Mouse (Mus musculus): ENCODE data around the gene Nr1h4. TPM values are rescaled to one million over a fixed set of nuclear protein-coding genes. Genes with fewer than 3 reads are reported as not detected.
"Not testable (repeated sequence)": the region's sequence is repeated elsewhere in the genome, so short reads cannot be mapped to it uniquely, and the experiment has no call there.

The Nr1h4 gene
- polyA plus RNA-seq (2015; fragmentation: Nextera tagmentation; extraction: Ambion mirVana) = not detected in 2 replicates

GRCm38 (mm10) chr10:89532929-89533727, at the start of gene Nr1h4:
Gene Nr1h4, minus strand, starts transcription at chr10:89533585.
- Histone ChIP-seq H3K4me3 (no peak within 1 kb of the TSS), H3K9me3 (no peaks in the 10 kb centered on the region), H3K27ac (no peak within 1 kb of the TSS), H3K9ac (no peak within 1 kb of the TSS), H3K27me3 (no peaks in the 10 kb centered on the region), H3K36me3 (no peaks in the 10 kb centered on the region), H3K4me1 (no peaks in the 10 kb centered on the region), H3K4me2 (replicated peaks) (no peak within 1 kb of the TSS)
- ATAC-seq (ENCODE audit: low FRiP score, low read depth) = no peak
- WGBS = 76% methylated on average over 17 of the region's 17 CpGs

GRCm38 (mm10) chr10:89578801-89579200, 45.4 kb upstream of the Nr1h4 start:
- Histone ChIP-seq H3K27me3 (no peaks in the 10 kb centered on the region), H3K4me1 (no peaks in the 10 kb centered on the region), H3K9ac (no peak overlapping the region), H3K36me3 (no peaks in the 10 kb centered on the region), H3K4me2 (replicated peaks) (no peak overlapping the region), H3K27ac (no peak overlapping the region), H3K9me3 (no peaks in the 10 kb centered on the region), H3K4me3 (no peak overlapping the region)
- ATAC-seq (ENCODE audit: low FRiP score, low read depth) = no peak
- WGBS = 92% methylated on average over 4 of the region's 4 CpGs

DNA sequence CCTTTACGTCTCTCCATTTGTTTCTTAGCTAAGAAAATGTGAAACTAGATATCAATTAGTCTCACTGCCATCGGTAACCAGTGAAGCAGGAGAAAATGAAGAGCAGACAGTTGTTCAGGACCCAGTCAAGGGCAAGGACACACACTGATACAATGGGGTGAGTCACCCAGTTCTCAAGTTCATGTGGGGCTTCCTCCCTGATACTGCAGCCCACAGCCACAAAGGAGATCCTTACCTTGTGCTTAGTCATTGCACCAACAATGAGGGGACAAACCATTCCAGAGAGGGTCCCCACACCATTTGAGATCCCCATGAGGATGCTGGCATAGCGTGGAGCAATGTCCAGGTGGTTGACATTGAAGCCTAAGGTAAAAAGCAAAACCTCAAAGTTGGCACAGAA, 44.3 kb upstream of the Nr1h4 start:
- H3K4me1 ChIP-seq = no peaks in the 10 kb centered on the region
- H3K27ac ChIP-seq = no peak overlapping the region
- H3K9ac ChIP-seq = no peak overlapping the region
- H3K36me3 ChIP-seq = no peaks in the 10 kb centered on the region
- H3K27me3 ChIP-seq = no peaks in the 10 kb centered on the region
- 82% methylated on average over 3 of the region's 3 CpGs for WGBS
- no peak overlapping the region for H3K4me3 ChIP-seq
- H3K9me3 ChIP-seq = no peaks in the 10 kb centered on the region
- H3K4me2 ChIP-seq (replicated peaks) = no peak overlapping the region
- no peak for ATAC-seq (ENCODE audit: low FRiP score, low read depth)

DNA sequence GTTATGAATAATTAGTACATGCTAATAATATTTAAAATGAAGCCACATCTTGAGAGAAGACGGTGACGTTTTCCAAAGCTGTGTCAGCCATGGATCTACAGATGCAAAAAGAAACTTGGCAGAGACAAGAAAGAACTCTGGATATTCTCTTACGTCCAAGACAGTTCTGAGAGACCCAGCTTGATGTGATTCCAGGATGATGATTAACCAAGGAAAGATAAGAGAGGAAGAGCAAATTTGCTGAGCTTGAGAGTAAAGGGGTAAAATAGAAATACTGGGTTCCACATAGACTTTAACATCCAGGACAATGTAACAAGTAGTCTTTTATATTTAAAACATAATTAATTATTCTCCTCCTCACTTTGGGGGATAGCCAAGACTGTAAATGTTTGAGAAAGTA, 40.0 kb upstream of the Nr1h4 start:
- Histone ChIP-seq H3K27ac (no peak overlapping the region), H3K4me1 (no peaks in the 10 kb centered on the region), H3K27me3 (no peaks in the 10 kb centered on the region), H3K9me3 (no peaks in the 10 kb centered on the region), H3K4me2 (replicated peaks) (no peak overlapping the region), H3K9ac (no peak overlapping the region), H3K36me3 (no peaks in the 10 kb centered on the region), H3K4me3 (no peak overlapping the region)
- WGBS = 80% methylated on average over 3 of the region's 3 CpGs
- no peak for ATAC-seq (ENCODE audit: low FRiP score, low read depth)

- WGBS = 89% methylated on average over 6 of the region's 6 CpGs
- no peak for ATAC-seq (ENCODE audit: low FRiP score, low read depth)
- no peak overlapping the region for H3K4me3 ChIP-seq
These were observed 39.6 kb upstream of the Nr1h4 start for GRCm38 (mm10) chr10:89572946-89573345.

DNA sequence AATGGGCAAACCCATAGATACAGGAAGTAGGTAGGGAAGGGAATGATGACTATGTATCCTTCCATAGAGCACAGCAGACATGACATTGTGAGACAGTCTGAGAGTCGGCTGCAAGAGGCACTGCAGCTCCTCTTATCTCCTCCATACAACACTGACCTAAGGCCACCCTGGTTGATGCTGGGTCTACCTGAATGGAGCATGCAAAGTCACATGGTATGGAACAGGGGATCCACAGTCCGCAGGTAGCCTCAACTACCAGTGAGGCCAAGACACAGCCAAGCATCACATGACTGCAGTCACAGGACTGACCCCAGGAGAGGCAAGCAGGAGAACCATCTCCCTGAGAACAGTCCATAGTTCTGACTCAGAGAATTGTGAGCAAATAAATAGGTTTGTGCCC, 34.0 kb upstream of the Nr1h4 start:
- no peaks in the 10 kb centered on the region for H3K36me3 ChIP-seq
- 82% methylated on average over 2 of the region's 2 CpGs for WGBS

More at GRCm38 (mm10) chr10:89572946-89573345, 39.6 kb upstream of the Nr1h4 start:
- H3K4me1 ChIP-seq = no peaks in the 10 kb centered on the region
- no peaks in the 10 kb centered on the region for H3K27me3 ChIP-seq
- H3K9me3 ChIP-seq = no peaks in the 10 kb centered on the region
- H3K4me2 ChIP-seq (replicated peaks) = no peak overlapping the region
- H3K27ac ChIP-seq = no peak overlapping the region
- H3K9ac ChIP-seq = no peak overlapping the region
- H3K36me3 ChIP-seq = no peaks in the 10 kb centered on the region

DNA sequence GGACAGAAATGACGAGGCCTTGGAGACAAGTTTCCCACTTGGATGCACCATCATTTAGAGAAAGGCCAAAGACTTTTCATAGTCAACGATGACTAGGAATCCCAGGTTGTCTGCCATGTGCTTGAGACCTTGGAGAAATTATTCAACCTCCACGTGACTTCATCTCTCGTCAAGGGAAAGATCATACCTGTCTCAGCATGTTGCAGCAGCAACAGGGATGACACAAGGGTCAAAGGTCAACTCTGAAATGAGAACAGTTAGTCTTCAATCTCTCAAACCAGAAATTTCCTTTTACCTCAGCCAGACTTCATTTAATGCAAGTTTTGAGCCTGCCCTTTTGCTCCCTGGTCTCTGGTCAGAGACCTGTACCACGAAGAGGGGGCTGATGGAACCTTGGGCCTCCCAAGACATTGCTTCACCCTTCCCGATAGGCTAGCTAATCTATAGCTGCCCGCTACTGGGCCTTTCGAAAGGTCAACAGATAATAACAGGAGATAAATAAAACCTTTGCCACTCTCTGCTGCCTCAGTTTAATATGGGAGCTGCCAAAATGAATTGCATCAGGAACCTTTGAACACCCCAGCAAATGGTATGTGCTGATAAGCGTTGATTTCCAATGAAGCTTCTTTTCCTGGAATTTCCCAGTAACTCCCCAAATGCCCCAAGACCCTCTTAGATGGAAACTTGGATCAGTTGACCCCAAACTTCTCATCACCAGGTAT, 32.1 kb upstream of the Nr1h4 start:
- Histone ChIP-seq H3K4me2 (replicated peaks) (no peak overlapping the region), H3K27me3 (no peaks in the 10 kb centered on the region)
- 83% methylated on average over 9 of the region's 9 CpGs for WGBS

More for the DNA sequence above, 34.0 kb upstream of the Nr1h4 start:
- Histone ChIP-seq H3K9ac (no peak overlapping the region), H3K9me3 (no peaks in the 10 kb centered on the region), H3K4me2 (replicated peaks) (no peak overlapping the region), H3K4me3 (no peak overlapping the region), H3K4me1 (no peaks in the 10 kb centered on the region), H3K27ac (no peak overlapping the region), H3K27me3 (no peaks in the 10 kb centered on the region)
- ATAC-seq (ENCODE audit: low FRiP score, low read depth) = no peak

DNA sequence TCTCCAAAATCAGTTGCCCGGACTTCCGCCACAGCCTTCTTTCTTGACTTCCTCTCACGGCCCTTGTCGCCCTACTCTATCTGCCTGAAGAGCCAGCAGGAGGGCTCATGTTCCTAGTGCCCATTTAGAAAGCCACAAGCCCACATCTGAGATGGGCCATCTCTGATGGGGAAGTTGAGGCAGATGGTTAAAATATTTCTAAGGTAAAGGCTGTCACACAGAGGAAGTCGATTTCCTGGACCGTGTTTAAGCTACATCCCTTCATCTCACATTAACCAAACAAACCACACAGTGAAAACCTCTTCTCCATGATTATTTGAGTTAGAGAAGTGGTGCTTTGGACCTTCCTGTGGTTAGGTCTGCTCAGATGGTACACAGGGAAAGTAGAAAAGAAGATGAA, 28.7 kb upstream of the Nr1h4 start:
- H3K36me3 ChIP-seq = no peaks in the 10 kb centered on the region
- H3K27me3 ChIP-seq = no peaks in the 10 kb centered on the region
- no peaks in the 10 kb centered on the region for H3K4me1 ChIP-seq
- H3K9me3 ChIP-seq = no peaks in the 10 kb centered on the region
- H3K4me2 ChIP-seq (replicated peaks) = no peak overlapping the region
- H3K9ac ChIP-seq = no peak overlapping the region
- no peak overlapping the region for H3K4me3 ChIP-seq
- no peak for ATAC-seq (ENCODE audit: low FRiP score, low read depth)
- no peak overlapping the region for H3K27ac ChIP-seq
- WGBS = 89% methylated on average over 6 of the region's 6 CpGs

More for the DNA sequence above, 32.1 kb upstream of the Nr1h4 start:
- no peaks in the 10 kb centered on the region for H3K4me1 ChIP-seq
- no peak for ATAC-seq (ENCODE audit: low FRiP score, low read depth)
- no peak overlapping the region for H3K9ac ChIP-seq
- no peaks in the 10 kb centered on the region for H3K36me3 ChIP-seq
- no peak overlapping the region for H3K4me3 ChIP-seq
- no peak overlapping the region for H3K27ac ChIP-seq
- H3K9me3 ChIP-seq = no peaks in the 10 kb centered on the region

GRCm38 (mm10) chr10:89559351-89559750, 26.0 kb upstream of the Nr1h4 start:
- no peak for ATAC-seq (ENCODE audit: low FRiP score, low read depth)
- H3K4me2 ChIP-seq (replicated peaks) = no peak overlapping the region
- H3K27me3 ChIP-seq = no peaks in the 10 kb centered on the region
- 77% methylated on average over 3 of the region's 3 CpGs for WGBS
- no peak overlapping the region for H3K27ac ChIP-seq
- H3K9me3 ChIP-seq = no peaks in the 10 kb centered on the region
- H3K4me3 ChIP-seq = no peak overlapping the region
- H3K36me3 ChIP-seq = no peaks in the 10 kb centered on the region
- no peak overlapping the region for H3K9ac ChIP-seq
- no peaks in the 10 kb centered on the region for H3K4me1 ChIP-seq

- not testable (repeated sequence) for ATAC-seq (ENCODE audit: low FRiP score, low read depth); H3K27me3 ChIP-seq; H3K4me2 ChIP-seq (replicated peaks); H3K4me3 ChIP-seq; H3K9me3 ChIP-seq; H3K9ac ChIP-seq; H3K36me3 ChIP-seq; H3K4me1 ChIP-seq; H3K27ac ChIP-seq
- WGBS = 77% methylated on average over 13 of the region's 13 CpGs
These were observed 21.5 kb upstream of the Nr1h4 start for GRCm38 (mm10) chr10:89554885-89555284.

- not testable (repeated sequence) for H3K4me3 ChIP-seq; H3K27ac ChIP-seq; ATAC-seq (ENCODE audit: low FRiP score, low read depth); H3K27me3 ChIP-seq; H3K9ac ChIP-seq; H3K4me1 ChIP-seq; H3K9me3 ChIP-seq; H3K36me3 ChIP-seq; H3K4me2 ChIP-seq (replicated peaks)
- WGBS = 83% methylated on average over 7 of the region's 7 CpGs
These were observed 20.5 kb upstream of the Nr1h4 start for GRCm38 (mm10) chr10:89553855-89554254.

- H3K27ac ChIP-seq = no peak overlapping the region
- WGBS = 78% methylated on average over 5 of the region's 5 CpGs
These were observed 19.6 kb upstream of the Nr1h4 start for GRCm38 (mm10) chr10:89553015-89553414.

More at GRCm38 (mm10) chr10:89553015-89553414, 19.6 kb upstream of the Nr1h4 start:
- H3K9ac ChIP-seq = no peak overlapping the region
- H3K4me2 ChIP-seq (replicated peaks) = no peak overlapping the region
- ATAC-seq (ENCODE audit: low FRiP score, low read depth) = no peak
- no peaks in the 10 kb centered on the region for H3K4me1 ChIP-seq
- no peaks in the 10 kb centered on the region for H3K27me3 ChIP-seq
- H3K9me3 ChIP-seq = no peaks in the 10 kb centered on the region
- no peaks in the 10 kb centered on the region for H3K36me3 ChIP-seq
- H3K4me3 ChIP-seq = no peak overlapping the region

Measured in limb, embryonic 13.5 days (tissue).